Mouse (Mus musculus): ENCODE data around the gene Gjc1. TPM values are rescaled to one million over a fixed set of nuclear protein-coding genes. Genes with fewer than 3 reads are reported as not detected.
A peak's percentile ranks its signal among the peaks of the same experiment; 100 is the strongest.

Gjc1 gene
- total RNA-seq, 2 experiments from 2014 or later: 6.1 to 6.6 TPM

DNA sequence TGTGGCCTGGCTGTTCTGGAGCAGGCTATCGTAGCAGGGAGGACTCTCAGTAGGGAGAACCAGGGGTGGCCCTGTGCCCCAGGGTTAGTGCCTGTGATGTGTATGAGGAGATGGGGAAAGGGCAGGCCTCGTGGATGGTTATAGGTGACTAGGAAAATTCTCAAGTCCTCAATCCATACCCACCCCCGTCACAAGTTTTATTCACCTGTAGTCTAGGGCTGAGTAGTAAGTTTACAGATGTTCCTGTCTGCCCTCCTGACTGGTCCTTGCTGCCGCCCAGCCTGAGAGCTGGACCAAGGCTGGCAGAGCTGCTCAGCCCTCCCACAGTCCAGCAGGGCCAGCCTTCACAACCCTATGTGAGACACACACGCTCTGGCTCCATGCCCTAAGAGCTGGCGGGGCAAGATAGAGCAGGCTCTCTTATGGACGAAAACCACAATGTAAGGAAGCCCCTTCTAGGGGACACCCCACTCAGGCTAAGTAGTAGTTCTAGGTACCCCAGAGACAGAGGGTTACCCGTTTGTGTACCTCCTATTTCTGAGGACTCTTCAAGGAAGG is 40.3 kb downstream of the Gjc1 start:
- no peak for TF ChIP-seq CTCF (IDR thresholded peaks at IDR 0.05)
- Histone ChIP-seq H3K4me3 (no peak overlapping the region), H3K27ac (peak overlapping the region; percentile 69)
- intact Hi-C loops (cut with DNase I): loop anchor here (5.0 kb wide), 1 partner anchor 38 kb away; the partner anchor contains the start of gene Gjc1
- no peak for DNase-seq (ENCODE audit: extremely low spot score in 1 of 2, low spot score in 2 of 2)

DNA sequence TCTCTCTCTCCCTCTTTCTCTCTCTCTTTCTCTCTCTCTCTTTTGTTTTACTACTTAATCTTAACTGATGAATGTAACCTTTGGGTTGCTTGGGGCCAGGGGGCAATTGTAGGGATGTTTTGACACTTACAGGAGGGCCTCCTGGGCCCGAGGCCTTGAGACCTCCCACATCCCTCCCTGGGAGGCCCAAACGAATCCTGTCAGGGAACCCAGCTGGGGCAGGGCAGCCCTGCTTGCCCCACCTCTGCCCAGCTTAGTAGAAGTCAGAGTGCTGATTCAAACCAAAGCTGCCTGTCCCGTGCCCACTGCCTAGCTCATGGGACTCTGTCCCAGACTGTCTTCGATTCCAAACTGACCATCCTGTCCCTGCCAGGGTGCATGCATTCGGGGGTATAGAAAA is 40.9 kb downstream of the Gjc1 start:
- intact Hi-C loops (cut with DNase I): loop anchor here (5.0 kb wide), 1 partner anchor 39 kb away; the partner anchor contains the start of gene Gjc1
- peak overlapping the region; percentile 3; the same call in 1 of the 2 replicates for H3K27ac ChIP-seq
- DNase-seq (ENCODE audit: extremely low spot score in 1 of 2, low spot score in 2 of 2): no peak
- no peak for TF ChIP-seq CTCF (IDR thresholded peaks at IDR 0.05)
- H3K4me3 ChIP-seq: no peak overlapping the region

DNA sequence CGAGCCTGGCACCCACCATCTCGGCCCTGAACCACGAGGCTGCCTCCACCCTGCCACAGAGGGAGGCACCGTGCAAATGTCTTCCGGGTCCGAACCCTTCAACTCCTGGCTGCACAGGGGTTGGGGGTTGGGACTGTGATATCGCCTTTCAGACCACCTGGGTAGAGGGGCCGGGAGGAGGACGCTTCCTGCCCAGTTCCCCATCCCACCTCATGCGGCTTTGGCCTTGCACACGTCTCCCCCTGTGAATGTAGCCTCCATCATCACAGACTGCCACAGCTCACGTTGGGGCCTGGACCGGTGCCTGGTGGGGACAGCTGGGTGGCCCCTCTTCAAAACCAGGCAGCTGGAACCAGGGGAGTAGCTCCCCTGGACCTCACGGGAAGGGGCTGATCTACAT is 41.3 kb downstream of the Gjc1 start:
- H3K27ac ChIP-seq: peak overlapping the region; percentile 49
- intact Hi-C loops (cut with DNase I): loop anchor here (5.0 kb wide), 1 partner anchor 39 kb away; the partner anchor contains the start of gene Gjc1
- peak in 1 of 2 experiments; percentile 10 for DNase-seq (ENCODE audit: extremely low spot score in 1 of 2, low spot score in 2 of 2)
- no peak overlapping the region for H3K4me3 ChIP-seq
- TF ChIP-seq CTCF (IDR thresholded peaks at IDR 0.05): no peak

DNA sequence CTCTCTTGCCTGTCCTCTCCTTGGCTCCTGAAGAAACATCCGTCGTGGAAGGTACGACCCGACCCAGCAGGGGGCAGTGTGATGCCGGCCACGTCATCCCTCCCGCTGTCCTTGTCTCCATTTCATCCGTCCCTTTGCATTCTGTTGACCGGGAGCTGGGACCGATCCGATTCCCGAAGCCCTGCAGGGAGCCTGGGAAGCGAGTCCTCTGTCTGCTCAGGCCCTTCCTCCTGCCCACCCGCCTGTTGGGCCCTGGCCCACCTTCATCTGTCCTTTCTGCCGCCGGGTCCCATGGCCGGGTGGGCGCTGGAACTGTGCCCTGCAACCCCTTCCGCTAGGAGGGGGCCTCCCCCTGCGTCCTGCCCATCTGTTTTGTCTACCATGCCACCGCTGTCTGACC is 41.9 kb downstream of the Gjc1 start:
- H3K27ac ChIP-seq: peak overlapping the region; percentile 49

DNA sequence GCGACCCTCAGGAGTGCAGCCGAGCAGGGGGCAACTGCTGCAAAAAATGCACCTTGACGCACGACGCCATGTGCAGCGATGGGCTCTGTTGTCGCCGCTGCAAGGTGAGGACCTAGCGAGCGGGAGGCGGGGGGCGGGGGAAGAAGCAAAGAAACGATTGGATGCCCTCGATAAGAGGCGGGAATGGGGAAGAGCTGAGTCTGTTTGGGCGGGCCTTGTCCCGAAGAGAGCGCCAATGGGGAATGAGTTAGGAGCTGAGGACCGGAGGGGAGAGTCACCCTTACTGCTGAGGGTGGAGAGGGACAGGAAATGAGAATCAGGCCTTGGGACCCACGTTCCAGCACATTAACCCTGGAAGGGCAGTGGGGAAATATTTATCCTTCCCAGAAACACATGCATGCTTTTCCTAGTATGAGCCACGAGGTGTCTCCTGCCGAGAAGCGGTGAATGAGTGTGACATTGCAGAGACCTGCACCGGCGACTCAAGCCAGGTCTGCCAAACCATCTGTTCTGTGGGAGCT is 44.8 kb downstream of the Gjc1 start:
- peak overlapping the region; percentile 75 for H3K27ac ChIP-seq
- intact Hi-C loops (cut with DNase I): loop anchor here (1.0 to 5.0 kb wide), 3 partner anchors 43 to 90 kb away; partner anchors contain the start of gene Gjc1
- H3K4me3 ChIP-seq: peak overlapping the region; percentile 51
- peak; percentile 40 for TF ChIP-seq CTCF (IDR thresholded peaks at IDR 0.05)
- peak; percentile 72 to 81 for DNase-seq (ENCODE audit: extremely low spot score in 1 of 2, low spot score in 2 of 2)

More for the DNA sequence above, 41.9 kb downstream of the Gjc1 start:
- DNase-seq (ENCODE audit: extremely low spot score in 1 of 2, low spot score in 2 of 2): peak; percentile 64 to 72
- TF ChIP-seq CTCF (IDR thresholded peaks at IDR 0.05): peak; percentile 79
- peak overlapping the region; percentile 16; the same call in 1 of the 2 replicates for H3K4me3 ChIP-seq
- intact Hi-C loops (cut with DNase I): loop anchor here (5.0 kb wide), 1 partner anchor 40 kb away; the partner anchor contains the start of gene Gjc1

DNA sequence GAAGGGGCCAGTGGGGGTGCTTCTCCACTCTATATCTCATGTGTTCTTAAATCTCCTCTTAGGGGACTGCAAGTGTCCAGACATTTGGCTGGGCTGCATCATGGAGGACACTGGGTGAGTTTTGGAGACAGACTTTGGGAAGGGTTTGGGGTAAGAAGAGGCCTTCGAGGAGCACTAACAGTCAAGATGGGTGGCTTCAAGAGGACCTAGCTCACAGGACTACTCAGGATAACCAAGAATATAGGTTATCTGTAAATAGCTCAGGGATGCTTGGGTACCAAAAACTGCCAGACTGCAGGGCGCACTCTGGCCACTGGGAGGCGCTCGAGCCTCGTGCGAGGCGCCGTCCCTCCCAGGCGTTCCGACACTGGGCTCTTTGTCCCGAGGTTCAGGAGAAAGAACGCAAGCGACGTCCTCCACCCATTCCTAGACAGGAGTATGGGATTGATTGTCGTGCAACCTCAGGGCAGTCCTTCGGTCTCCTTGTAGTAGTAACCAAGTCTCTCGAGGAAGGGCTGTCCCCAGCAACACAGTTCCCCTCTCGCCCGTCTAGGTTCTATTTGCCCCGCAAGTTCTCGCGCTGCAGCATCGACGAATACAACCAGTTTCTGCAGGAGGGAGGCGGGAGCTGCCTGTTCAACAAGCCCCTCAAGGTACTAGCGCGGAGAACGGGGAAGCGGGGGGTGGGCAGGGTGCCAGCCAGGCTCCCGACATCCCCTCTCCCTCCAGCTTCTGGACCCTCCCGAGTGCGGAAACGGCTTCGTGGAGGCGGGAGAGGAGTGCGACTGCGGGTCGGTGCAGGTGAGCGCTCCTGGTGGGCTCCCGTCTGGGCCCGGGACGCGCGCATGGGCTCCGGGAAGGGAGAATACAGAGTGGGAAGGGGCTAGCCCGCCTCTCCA is 45.5 kb downstream of the Gjc1 start:
- TF ChIP-seq CTCF (IDR thresholded peaks at IDR 0.05): no peak; the same call in none of the 2 replicates
- peak overlapping the region; percentile 75 for H3K27ac ChIP-seq

DNA sequence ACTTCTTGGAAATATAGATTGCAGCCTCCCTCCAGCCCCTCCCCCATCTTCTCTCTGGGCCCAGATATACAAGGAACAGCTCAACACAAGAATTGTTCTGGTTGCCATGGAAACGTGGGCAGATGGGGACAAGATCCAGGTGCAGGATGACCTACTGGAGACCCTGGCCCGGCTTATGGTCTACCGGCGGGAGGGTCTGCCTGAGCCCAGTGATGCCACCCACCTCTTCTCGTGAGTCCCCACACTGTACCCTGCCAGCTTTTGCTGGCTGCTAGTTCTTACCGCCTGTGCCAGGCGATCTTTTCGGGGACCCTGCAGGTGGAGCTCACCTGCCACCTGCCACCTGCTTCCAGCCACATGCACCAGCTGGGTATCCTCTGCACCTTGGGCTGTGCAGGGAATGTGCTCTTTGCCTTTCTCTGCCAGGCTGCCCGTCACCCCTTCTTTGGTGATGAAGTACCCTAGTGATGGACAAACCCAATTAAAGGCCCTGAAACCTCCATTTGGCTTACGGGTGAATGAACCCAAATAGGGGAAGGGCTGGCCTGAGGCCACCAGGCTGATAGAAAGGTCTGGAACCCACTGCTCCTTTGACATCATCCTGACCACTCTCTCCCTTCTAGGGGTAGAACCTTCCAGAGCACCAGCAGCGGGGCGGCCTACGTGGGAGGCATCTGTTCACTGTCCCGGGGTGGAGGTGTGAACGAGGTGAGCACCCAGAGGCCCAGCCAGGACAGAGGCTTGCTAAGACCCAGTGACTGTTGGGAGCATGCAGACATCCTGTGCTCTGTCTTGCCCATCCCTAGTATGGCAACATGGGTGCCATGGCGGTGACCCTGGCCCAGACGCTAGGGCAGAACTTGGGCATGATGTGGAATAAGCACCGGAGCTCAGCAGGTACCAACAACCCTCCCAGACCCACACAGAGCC is 46.5 kb downstream of the Gjc1 start:
- peak in 1 of 2 experiments; percentile 10 for DNase-seq (ENCODE audit: extremely low spot score in 1 of 2, low spot score in 2 of 2)
- TF ChIP-seq CTCF (IDR thresholded peaks at IDR 0.05): no peak
- H3K27ac ChIP-seq: peak overlapping the region; percentile 20; the same call in 1 of the 2 replicates
- H3K4me3 ChIP-seq: no peak overlapping the region
- intact Hi-C loops (cut with DNase I): no loop called here

More for the DNA sequence above, 45.5 kb downstream of the Gjc1 start:
- DNase-seq (ENCODE audit: extremely low spot score in 1 of 2, low spot score in 2 of 2): peak; percentile 85 to 91
- intact Hi-C loops (cut with DNase I): loop anchor here (1.0 to 2.0 kb wide), 2 partner anchors 77 to 90 kb away; no protein-coding TSS in a partner anchor
- H3K4me3 ChIP-seq: peak overlapping the region; percentile 51

DNA sequence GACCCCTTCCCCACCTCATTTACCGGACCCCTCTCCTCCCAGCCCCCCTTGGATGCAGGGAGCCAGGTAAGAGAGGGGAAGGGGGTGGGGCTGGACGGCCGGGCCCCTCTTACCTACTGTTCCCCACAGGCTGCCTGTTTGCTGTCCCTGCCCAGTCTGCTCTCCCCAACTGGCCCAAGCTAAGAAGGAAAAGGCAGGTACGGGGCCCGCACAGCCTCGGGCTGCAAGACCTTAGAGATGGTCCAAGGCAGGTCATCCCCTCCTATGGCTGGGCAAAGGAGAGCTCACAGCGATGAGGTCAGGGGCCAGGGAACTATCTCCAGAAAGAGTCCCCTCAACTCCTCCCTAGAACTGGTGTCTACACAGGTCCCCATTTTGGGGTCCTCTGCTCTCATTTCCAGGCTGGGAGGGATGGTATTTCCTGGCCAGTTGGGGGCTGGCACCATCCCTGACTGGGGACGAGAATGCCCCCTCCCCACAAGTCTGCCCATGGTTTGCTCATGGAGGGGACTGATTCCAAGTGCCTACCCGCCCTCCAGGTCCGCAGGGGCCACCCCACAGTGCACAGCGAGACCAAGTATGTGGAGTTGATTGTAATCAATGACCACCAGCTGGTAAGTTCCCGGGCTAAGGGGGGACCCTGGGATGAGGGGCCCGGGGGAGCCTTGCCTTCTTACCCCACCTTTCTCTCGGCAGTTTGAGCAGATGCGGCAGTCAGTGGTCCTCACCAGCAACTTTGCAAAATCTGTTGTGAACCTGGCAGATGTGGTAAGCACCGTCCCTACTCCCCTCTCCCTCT is 47.4 kb downstream of the Gjc1 start:
- no peak for TF ChIP-seq CTCF (IDR thresholded peaks at IDR 0.05)
- intact Hi-C loops (cut with DNase I): no loop called here
- Histone ChIP-seq H3K27ac (no peak overlapping the region), H3K4me3 (no peak overlapping the region)
- peak in 1 of 2 experiments; percentile 7 for DNase-seq (ENCODE audit: extremely low spot score in 1 of 2, low spot score in 2 of 2)

DNA sequence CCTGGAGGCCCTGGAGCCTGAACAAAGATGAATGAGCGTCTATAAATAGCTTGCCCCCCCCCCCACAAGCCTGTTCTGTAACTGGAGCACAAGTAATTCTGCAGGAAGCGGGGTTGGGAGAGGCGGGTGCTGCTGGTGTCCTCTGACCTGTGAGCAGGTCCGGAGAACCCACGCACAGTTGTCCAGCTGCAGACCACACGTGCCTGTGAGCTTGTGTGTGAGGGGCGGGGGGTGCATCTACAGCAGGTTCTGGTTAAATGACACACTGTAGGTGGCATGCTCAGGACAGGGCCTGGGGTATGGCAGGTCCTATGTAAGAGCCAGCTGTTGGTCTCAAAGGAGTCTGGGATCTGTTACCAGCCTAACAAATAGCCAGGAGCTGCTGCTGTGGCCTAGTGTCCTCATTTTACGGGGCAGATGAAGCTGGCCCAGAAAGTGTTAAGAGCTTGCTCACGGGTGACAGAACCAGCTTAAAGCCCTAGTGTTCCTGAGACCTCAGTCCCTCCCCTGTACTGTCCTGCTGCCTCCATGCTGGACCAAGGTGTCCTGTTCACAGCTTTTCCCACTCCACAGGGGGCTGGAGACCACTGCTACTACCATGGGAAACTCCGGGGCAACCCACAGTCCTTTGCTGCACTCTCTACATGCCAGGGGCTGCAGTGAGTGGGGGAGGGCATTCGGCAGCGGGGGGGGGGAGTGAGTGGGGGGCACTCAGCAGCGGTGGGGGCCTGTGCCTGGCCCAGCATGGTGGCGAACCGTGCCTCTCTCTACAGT is 48.7 kb downstream of the Gjc1 start:
- DNase-seq (ENCODE audit: extremely low spot score in 1 of 2, low spot score in 2 of 2): no peak
- Histone ChIP-seq H3K4me3 (no peak overlapping the region), H3K27ac (peak overlapping the region; percentile 36; the same call in 1 of the 2 replicates)
- intact Hi-C loops (cut with DNase I): no loop called here
- TF ChIP-seq CTCF (IDR thresholded peaks at IDR 0.05): no peak

Measured in left cerebral cortex, adult 2 months (tissue).